Mouse (Mus musculus): ENCODE results near the gene Pts. TPM values are rescaled to one million over a fixed set of nuclear protein-coding genes. Genes with fewer than 3 reads are reported as not detected.

Gene Pts
- total RNA-seq, 2 experiments from 2014 or later: 33.4 to 34.0 TPM

DNA sequence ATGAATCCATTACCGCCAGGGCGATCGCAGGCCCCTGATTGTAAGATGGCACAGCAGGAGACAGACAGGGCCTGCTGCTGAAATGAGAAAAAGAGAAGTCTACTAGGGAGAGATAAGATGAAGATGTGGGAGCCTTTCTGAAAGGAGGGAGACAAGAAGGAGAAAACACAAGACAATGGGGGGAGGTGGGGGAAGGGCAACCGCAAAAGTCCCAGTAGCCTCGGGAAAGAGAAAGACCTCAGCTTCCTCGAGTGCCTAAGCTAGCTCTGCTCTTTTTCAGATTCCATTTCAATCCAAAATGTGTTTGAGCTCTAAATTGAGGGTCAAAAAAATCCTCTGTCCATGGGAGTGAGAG lies 32.4 kb downstream of the Pts start:
- no peak for DNase-seq (ENCODE audit: low spot score in 2 of 2)
- intact Hi-C loops (cut with DNase I): no loop called here

DNA sequence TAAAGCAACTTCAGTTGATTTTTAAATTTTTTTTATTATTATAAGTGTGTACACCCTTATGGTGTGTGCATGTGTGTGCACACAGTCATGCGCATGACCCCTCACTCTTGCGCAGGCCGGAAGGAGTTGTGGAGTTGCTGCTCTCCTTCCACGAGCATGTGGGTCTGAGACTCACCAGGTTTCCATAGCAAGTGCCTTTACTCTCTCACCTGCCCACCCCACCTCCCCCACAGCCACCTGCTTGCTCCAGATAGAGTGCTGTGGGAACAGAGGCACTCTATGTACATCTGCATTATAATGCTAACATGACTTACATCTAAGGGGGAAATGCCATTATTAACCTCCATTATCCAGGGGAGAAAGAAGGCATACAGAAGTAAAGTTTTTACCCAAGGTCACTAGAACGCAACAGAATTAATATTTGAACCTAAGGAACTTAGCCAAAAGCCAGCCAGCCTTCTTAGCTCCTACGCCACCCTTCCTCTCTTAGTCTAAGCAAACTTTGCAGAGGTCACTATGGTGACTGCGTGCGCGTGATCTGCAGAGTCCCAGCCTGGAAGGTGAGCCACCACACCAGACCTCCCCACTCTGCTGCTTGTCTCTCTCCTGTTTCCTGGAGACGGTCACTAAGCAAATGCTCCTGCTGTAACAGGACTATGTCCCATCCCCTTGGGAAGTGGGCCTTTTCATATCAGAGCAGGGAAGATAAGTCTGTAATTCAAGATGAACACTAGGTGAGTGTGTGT lies 32.9 kb downstream of the Pts start:
- intact Hi-C loops (cut with DNase I): no loop called here
- no peak for DNase-seq (ENCODE audit: low spot score in 2 of 2)

DNA sequence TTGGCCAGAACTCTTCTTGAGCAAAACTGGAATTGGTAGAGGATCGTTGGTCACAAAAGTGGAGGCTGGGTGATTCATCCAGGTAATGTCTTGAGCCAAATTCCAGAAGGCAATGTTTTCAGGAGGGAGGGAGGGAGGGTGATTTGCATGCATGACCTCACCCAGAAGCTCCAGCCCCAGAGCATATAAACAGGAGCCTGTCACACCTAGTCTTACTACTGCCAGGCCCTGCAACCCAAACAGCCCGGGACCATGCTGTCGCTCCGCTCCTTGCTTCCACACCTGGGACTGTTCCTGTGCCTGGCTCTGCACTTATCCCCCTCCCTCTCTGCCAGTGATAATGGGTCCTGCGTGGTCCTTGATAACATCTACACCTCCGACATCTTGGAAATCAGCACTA lies 34.2 kb downstream of the Pts start, which contains the start of gene Plet1:
Gene Plet1, plus strand, starts transcription at position 215 of the 400 bp plus-strand sequence.
- intact Hi-C loops (cut with DNase I): no loop called here
- DNase-seq (ENCODE audit: low spot score in 2 of 2): no peak

DNA sequence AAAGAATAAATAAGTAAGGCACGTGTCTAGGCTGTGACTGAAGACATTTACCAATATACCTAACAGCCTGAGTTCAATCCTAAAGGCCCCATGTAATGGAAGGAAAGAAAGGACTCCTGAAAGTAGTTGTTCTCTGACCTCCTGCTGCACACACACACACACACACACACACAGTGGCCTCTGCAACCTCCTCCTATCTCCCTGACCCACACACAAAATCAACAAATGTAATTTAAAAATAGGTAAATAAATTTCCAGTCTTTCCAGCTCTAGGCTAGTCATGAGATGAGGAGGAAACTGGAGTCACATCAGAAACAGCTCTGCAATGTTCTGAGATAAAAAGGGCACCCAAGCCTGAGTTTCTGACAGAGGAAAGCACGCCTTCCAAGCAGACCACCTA lies 34.7 kb downstream of the Pts start:
- no peak for DNase-seq (ENCODE audit: low spot score in 2 of 2)
- intact Hi-C loops (cut with DNase I): no loop called here

DNA sequence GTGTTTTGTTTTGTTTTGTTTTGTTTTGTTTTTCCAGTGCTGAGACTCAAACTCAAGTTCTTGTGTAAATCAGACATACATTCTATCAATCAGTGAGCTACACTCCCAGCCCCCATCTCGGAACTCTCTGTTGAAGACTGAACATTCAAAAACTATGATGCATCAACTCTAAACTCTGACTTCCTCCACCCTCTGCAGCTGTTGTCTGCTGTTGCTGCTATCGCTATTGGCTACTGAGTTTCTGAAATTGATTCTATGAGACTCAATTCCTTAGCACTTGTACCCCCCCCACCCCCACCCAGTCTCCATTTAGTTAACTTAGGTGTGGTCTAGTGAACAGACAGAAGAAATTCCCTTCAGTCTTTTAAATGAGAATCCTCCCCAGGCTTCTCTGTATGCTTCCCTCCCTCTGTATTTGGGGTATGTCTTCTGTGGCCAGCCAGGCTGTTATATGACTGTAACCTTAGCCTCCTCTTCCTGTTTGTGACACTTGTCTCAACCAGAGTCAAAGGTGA lies 36.9 kb downstream of the Pts start:
- intact Hi-C loops (cut with DNase I): no loop called here

DNA sequence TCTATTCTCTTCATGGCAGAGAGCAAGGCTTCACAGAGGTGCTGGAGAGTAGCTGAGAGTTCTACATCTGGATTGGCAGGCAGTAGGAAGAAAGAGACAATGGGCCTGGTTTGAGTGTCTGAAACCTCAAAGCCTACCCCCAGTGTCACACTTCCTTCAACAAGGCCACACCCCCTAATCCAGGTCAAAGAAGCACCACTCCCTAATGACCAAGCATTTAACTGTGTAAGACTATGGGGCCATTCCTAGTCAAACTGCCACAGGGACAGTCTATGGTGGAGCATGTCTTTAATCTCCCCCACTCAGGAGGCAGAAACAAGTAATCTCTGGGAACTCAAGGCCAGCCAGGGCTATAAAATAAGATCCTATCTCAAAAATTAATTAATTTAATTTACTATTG lies 37.7 kb downstream of the Pts start:
- intact Hi-C loops (cut with DNase I): no loop called here
- DNase-seq (ENCODE audit: low spot score in 2 of 2): no peak

More for the DNA sequence above, 36.9 kb downstream of the Pts start:
- DNase-seq (ENCODE audit: low spot score in 2 of 2): no peak

DNA sequence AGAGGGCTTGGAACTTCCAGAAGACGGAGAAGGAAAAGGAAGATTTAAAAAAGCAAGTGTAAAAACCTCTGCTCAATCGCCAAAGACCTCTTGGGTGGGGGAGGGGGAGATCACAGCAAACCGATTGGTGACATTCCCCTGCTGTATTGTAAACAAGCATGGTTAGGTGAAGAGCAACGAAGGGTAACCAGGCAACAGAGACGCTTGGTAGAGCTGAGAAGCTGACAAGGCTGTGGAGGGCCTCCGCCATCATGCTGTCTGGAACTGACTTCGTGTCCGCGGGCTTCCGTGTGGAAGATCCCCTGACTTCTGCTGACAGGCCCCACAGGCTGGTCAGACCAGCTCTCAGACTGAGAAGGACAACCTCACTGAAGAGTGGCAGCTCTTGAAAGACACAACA lies 43.0 kb downstream of the Pts start:
- intact Hi-C loops (cut with DNase I): no loop called here
- no peak for DNase-seq (ENCODE audit: low spot score in 2 of 2)

DNA sequence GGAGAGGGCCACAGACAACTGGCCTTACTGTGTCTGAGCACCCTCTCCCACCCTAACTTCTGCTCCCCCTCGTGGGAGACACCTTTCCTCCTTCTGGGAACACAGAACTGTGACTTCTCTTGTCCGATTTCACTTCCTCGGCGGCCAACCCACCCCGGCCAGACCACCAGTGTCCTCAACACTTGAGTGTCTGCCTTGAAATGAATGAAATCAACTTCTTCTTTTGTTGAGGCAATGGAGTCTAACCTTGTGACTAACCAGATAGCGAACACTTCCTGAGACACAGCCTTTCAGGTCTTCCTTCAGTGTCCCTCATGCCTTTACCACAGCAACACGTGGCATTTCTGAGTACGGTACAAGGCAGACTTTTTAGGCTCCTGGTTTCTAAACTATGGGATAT lies 45.8 kb downstream of the Pts start:
- DNase-seq (ENCODE audit: low spot score in 2 of 2): no peak
- intact Hi-C loops (cut with DNase I): no loop called here

DNA sequence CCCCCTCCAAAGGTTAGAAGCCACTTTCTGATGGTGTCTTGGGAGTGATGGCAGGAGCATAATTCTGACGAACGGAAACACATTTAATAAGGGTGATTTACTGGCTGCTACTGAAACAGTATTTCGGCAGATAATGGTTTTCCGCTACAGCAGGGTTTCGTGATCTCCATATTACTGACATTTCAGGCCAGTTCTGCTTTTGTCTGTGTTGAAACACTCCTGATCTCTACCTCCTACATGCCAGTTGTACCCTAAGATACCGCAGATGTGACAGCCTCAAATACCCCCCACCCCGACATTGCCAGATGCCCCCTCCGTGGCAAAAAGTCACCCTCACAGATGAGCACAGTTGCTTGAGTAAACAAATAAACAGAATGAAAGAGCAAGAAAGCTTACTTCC lies 49.0 kb downstream of the Pts start:
- intact Hi-C loops (cut with DNase I): no loop called here
- no peak for DNase-seq (ENCODE audit: low spot score in 2 of 2)

DNA sequence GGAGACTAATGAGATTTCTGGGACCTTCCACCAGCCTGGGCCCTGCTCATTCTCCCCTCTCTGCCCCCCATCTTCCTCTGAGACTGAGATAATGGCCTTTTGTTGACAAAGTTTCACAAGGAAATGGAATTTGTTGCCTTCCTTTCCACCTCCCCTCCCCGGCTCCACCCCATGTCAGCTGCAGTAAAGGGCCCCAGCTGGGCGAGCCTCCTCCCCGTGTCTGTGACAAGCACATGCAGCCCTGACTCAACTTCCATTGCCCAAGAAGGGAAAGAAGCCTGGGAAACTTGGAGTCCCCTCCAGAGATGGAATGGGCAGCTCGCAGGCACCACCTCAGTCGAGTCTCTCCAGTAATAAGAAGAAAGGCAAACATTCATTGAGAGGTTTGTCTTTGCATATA lies 49.7 kb downstream of the Pts start:
- no peak for DNase-seq (ENCODE audit: low spot score in 2 of 2)
- intact Hi-C loops (cut with DNase I): no loop called here

DNA sequence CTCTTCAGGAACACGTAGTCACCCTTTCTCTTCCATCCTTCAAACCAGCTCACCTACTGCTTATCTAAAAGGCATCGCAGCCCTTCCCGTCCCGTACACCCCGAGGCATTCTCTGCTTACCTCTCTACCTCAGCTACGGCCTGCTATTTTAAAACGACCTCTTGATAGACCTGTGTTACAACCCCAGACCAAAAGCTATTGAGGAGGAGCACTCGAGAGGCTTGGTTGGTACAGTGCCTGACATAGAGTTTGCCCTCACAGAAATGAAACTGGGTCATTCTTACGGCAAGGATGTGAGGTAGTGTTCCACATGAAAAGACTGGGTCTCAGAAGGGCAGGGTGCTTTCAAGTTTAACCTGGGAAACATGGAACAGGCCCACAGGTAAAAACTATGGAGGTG lies 51.3 kb downstream of the Pts start:
- DNase-seq (ENCODE audit: low spot score in 2 of 2): no peak
- intact Hi-C loops (cut with DNase I): no loop called here

DNA sequence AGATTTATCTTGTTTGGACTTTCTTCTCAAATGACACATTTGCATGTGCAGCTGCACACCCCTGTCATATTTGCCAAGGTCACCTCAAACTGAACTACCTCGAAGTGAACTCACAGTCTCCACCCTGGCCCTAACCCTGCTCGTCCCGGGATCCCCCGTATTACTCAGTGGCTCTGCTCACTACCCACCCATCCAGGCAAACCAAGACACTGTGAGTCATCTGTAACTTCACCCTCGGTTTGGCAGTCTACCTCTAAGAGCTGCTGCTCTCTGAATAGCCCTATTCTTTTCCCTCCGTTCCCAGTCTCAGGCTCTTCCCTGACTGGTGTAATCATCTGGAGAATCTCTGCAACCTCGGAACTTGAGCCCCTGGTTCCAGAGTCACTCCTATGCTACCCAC lies 51.9 kb downstream of the Pts start:
- DNase-seq (ENCODE audit: low spot score in 2 of 2): no peak
- intact Hi-C loops (cut with DNase I): no loop called here

DNA sequence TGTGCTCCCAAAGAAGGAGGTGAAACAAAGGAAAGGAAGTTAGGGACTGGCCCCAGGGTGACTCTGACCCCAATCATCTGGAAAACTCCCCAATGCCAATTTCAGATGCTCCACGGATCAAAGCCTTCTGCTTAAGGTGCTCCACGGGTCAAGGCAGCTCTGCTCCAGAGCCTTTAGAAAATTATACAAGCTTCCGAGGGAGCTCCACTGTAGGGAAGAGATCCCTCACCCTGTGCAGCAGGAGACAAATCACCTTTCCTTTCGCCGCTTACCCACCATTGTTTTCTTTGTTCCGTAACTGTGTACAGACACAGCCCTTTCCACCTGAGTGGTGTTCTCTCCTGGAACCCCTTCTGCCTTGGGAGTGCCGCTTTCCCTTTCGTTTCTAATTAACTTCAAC lies 52.8 kb downstream of the Pts start:
- intact Hi-C loops (cut with DNase I): no loop called here
- no peak for DNase-seq (ENCODE audit: low spot score in 2 of 2)

DNA sequence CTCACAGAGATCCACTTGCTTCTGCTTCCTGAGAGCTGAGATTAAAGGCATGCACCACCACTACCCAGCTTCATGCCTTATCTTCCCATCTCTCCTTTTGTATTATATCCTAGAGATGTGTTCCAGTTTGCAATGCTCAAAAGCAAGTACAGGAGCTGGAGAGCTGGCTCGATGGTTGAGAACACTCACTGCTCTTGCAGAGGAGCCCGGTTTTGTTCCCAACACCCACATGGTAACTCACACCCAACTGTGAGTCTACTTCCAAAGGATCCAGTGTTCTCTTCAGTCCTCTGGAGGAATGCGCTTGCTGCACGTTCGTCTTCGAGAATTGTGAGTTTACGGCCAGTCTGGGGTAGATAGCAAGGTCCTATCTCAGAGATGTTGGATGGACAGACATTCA lies 53.2 kb downstream of the Pts start:
- intact Hi-C loops (cut with DNase I): no loop called here
- DNase-seq (ENCODE audit: low spot score in 2 of 2): no peak

Other genes with a start within 250 kb of the Pts start
- 100 to 1,000 TPM; 312 to 315 TPM for gene Rpl10-ps3, start 183.8 kb downstream of the Pts start, total RNA-seq (2021)
- gene Plet1, start 34.2 kb downstream of the Pts start, total RNA-seq (2021): not detected
- 10 to 100 TPM; 24.7 to 26.7 TPM for gene Il18, start 26.1 kb upstream of the Pts start, total RNA-seq (2021)
- 1 to 10 TPM; 2.7 to 3.1 TPM for gene Bco2, start 26.5 kb upstream of the Pts start, total RNA-seq (2021)
- gene Tex12, start 32.6 kb upstream of the Pts start, total RNA-seq (2021): not detected
- gene Sdhd, start 75.1 kb upstream of the Pts start, total RNA-seq (2021): 100 to 1,000 TPM; 105 to 110 TPM
- 100 to 1,000 TPM; 218 to 255 TPM for gene Timm8b, start 75.2 kb upstream of the Pts start, total RNA-seq (2021)
- gene Pih1d2, start 88.6 kb upstream of the Pts start, total RNA-seq (2021): 1 to 10 TPM; 3.1 to 3.7 TPM
- 10 to 100 TPM; 23.0 to 25.3 TPM for gene Nkapd1, start 88.7 kb upstream of the Pts start, total RNA-seq (2021)
- gene Dlat, start 131.1 kb upstream of the Pts start, total RNA-seq (2021): 100 to 1,000 TPM; 116 to 117 TPM
- 10 to 100 TPM; 79.6 to 82.8 TPM for gene Dixdc1, start 210.8 kb upstream of the Pts start, total RNA-seq (2021)
- 1 to 10 TPM; 2.4 to 3.2 TPM for gene 2310030G06Rik, start 217.8 kb upstream of the Pts start, total RNA-seq (2021)
- 100 to 1,000 TPM; 151 to 182 TPM for gene Cryab, start 222.6 kb upstream of the Pts start, total RNA-seq (2021)
- 1 to 10 TPM; 1.2 to 2.4 TPM for gene Hspb2, start 223.6 kb upstream of the Pts start, total RNA-seq (2021)
- 1 to 10 TPM; 4.4 to 6.0 TPM for gene Fdxacb1, start 239.5 kb upstream of the Pts start, total RNA-seq (2021)
- 10 to 100 TPM; 24.3 to 26.0 TPM for gene Alg9, start 246.3 kb upstream of the Pts start, total RNA-seq (2021)
- gene 1110032A03Rik, start 246.8 kb upstream of the Pts start, total RNA-seq (2021): 10 to 100 TPM; 35.2 to 37.2 TPM

All from left cerebral cortex, postnatal 36 days (tissue).